Mouse (Mus musculus) limb, embryonic 14.5 days (tissue): ENCODE data around the gene Pigz. TPM values are rescaled to one million over a fixed set of nuclear protein-coding genes. Genes with fewer than 3 reads are reported as not detected.
A peak's percentile ranks its signal among the peaks of the same experiment; 100 is the strongest.

Experiments
- ATAC-seq: fragments of 200-750 bp; cut with Nextera tagmentation; 2 replicates; pipeline ENCODE4 v1.8.0; 2017; ENCODE audit warnings: low read depth, moderate number of reproducible peaks, moderate TSS enrichment; ENCODE audit not compliant: low FRiP score
- DNase-seq: peaks from one replicate; pipeline ENCODE4 v3.0.0-alpha.2; 2015; ENCODE audit warnings: low spot score
- H3K27ac ChIP-seq: fragments of 300-500 bp; sonication (generic); replicated peaks from 2 replicates; pipeline ENCODE4 v1.5.1; 2014; ENCODE audit warnings: low read depth, mild to moderate bottlenecking, low read length, moderate library complexity, mixed read lengths
- H3K27me3 ChIP-seq: fragments of 300-500 bp; sonication (generic); 2 replicates; pipeline ENCODE4 v1.6.1; 2014; ENCODE audit warnings: low read length, mixed read lengths; ENCODE audit not compliant: control insufficient read depth, insufficient read depth
- H3K36me3 ChIP-seq: fragments of 300-500 bp; sonication (generic); 2 replicates; pipeline ENCODE4 v1.6.1; 2014; ENCODE audit warnings: mild to moderate bottlenecking, low read length, moderate library complexity, mixed read lengths; ENCODE audit not compliant: control insufficient read depth, insufficient read depth
- H3K4me1 ChIP-seq: fragments of 300-500 bp; sonication (generic); 2 replicates; pipeline ENCODE4 v1.6.1; 2014; ENCODE audit warnings: antibody characterized with exemption, low read length, mixed read lengths; ENCODE audit not compliant: control insufficient read depth, insufficient read depth
- H3K4me2 ChIP-seq: fragments of 300-500 bp; sonication (generic); replicated peaks from 2 replicates; pipeline ENCODE4 v1.6.1; 2014; ENCODE audit warnings: low read depth, mild to moderate bottlenecking, low read length, moderate library complexity; ENCODE audit not compliant: severe bottlenecking
- H3K4me3 ChIP-seq: fragments of 300-500 bp; sonication (generic); replicated peaks from 2 replicates; pipeline ENCODE4 v1.5.1; 2014; ENCODE audit warnings: low read length
- H3K9ac ChIP-seq: fragments of 300-500 bp; sonication (generic); 2 replicates; pipeline ENCODE4 v1.6.1; 2014; ENCODE audit warnings: mild to moderate bottlenecking, low read depth, low read length, moderate library complexity; ENCODE audit not compliant: severe bottlenecking
- H3K9me3 ChIP-seq: fragments of 300-500 bp; sonication (generic); 2 replicates; pipeline ENCODE4 v1.6.1; 2016; ENCODE audit warnings: low read length; ENCODE audit not compliant: control insufficient read depth
- POLR2A ChIP-seq: fragments of 200-500 bp; IDR thresholded peaks from 2 replicates; pipeline ENCODE4 v1.8.0; 2012; ENCODE audit warnings: inconsistent platforms, mild to moderate bottlenecking, moderate library complexity, borderline replicate concordance; ENCODE audit not compliant: insufficient read depth, insufficient read length; ENCODE audit errors: extremely low read depth
- WGBS: fragments of 180-500 bp; shearing (Covaris S2); extraction: QIAGEN DNeasy Blood & Tissue Kit; methylation state at CpG from one replicate; pipeline ENCODE4 v1.1.7; 2014; 5-methylcytosine and 5-hydroxymethylcytosine counted together
- polyA plus RNA-seq, 2 experiments: library from polyadenylated mRNA; depleted of rRNA in 1 of 2; stranded (reverse) in 1 of 2; unstranded in 1 of 2; fragments of >200 nt; fragmentation: Nextera tagmentation in 1 of 2; extraction: Ambion mirVana in 1 of 2; gene quantifications; 2 replicates each; pipeline versions ENCODE4 v1.2.1 to v1.2.3; 2012 to 2014

Gene Pigz
- polyA plus RNA-seq, 2 experiments, result 0.32 to 0.35 TPM

DNA sequence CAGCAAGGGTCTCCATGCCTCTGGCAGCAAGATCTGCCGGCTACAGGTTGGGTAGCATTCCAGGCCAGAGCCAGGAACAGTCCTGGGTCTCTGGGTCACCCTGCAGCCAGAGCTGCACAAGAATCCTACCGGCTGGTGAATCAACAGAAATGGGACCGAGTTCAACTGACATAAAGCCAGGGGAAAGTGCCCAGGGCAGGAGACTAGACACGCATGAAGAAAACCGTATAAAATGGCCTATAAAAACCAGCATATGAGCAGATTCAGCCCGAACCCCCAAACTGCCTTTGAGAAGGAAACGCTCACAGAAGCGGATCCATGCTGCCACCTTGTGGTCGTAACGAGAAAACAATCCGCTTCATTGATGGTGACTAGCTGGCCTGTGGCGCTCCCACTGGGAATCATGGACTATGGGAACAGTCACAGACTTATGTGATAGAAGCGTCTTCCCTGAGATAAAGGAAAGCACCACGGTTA, 15.4 kb upstream of the Pigz start:
- no peak for TF ChIP-seq POLR2A
- 3% methylated on average over 14 of the region's 14 CpGs for WGBS
- Histone ChIP-seq H3K4me2 (peak overlapping the region; percentile 41), H3K9me3 (no peaks in the 10 kb centered on the region), H3K9ac (0 out of 2 replicates have a peak overlapping the region, but pooled peaks have one; percentile 34), H3K4me1 (peaks cover 5% of the 10 kb centered on the region; the same call in 1 of the 2 replicates), H3K36me3 (no peaks in the 10 kb centered on the region), H3K27ac (no peak overlapping the region), H3K4me3 (peak overlapping the region; percentile 8; the same call in 1 of the 2 replicates), H3K27me3 (no peaks in the 10 kb centered on the region)
- peak; percentile 90 for DNase-seq
- peak; percentile 74; the same call in 1 of the 2 replicates for ATAC-seq

DNA sequence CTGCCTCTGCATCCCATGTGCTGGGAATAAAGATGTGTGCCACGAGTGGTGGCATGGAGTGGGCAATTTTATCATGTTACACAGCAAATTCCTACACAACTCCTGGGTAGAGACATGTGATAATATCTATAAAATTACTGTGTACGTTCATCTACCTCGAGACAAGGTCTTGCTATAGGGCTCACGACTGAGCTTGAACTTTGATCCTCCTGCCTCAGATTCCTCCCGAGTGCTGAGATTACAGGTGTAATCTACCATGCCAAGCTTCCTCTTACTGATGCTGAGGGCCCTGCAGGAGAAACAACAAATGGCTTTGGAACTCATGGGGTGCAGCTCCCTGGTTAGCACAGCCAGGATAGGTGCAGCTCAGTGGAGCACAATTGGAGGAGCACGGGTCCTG, 9.3 kb upstream of the Pigz start:
- no peaks in the 10 kb centered on the region for H3K9me3 ChIP-seq
- DNase-seq, result no peak
- no peak for ATAC-seq
- H3K4me2 ChIP-seq, result no peak overlapping the region
- no peaks in the 10 kb centered on the region for H3K36me3 ChIP-seq
- no peak for TF ChIP-seq POLR2A
- no peak overlapping the region for H3K4me3 ChIP-seq
- no peaks in the 10 kb centered on the region for H3K4me1 ChIP-seq
- WGBS, result 83% methylated on average over 6 of the region's 6 CpGs
- no peaks in the 10 kb centered on the region for H3K27me3 ChIP-seq
- H3K9ac ChIP-seq, result no peak overlapping the region
- no peak overlapping the region for H3K27ac ChIP-seq

DNA sequence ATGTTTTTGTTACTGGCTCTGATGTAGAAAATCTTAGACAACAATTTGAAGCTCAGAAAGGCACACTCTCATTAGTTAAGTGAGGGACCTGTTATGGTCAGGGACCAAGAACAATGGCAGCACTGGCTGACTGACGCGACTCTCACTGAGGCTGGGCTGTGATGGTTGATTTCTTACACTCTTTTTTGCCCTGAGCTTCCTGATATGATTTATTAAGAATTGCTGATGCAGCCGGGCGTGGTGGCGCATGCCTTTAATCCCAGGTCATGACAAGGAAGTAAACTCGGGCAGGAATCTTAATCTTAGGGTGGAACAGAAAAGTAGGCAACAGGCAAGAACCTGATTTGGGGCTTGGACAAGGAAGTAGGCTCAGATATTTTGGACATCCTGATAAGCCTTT, 7.6 kb upstream of the Pigz start:
- no peak overlapping the region for H3K4me2 ChIP-seq
- H3K36me3 ChIP-seq, result no peaks in the 10 kb centered on the region
- no peak for DNase-seq
- TF ChIP-seq POLR2A, result no peak
- H3K4me1 ChIP-seq, result no peaks in the 10 kb centered on the region
- H3K4me3 ChIP-seq, result no peak overlapping the region
- no peak overlapping the region for H3K9ac ChIP-seq
- no peak overlapping the region for H3K27ac ChIP-seq
- H3K27me3 ChIP-seq, result no peaks in the 10 kb centered on the region
- 83% methylated on average over 6 of the region's 6 CpGs for WGBS
- no peaks in the 10 kb centered on the region for H3K9me3 ChIP-seq
- no peak for ATAC-seq

DNA sequence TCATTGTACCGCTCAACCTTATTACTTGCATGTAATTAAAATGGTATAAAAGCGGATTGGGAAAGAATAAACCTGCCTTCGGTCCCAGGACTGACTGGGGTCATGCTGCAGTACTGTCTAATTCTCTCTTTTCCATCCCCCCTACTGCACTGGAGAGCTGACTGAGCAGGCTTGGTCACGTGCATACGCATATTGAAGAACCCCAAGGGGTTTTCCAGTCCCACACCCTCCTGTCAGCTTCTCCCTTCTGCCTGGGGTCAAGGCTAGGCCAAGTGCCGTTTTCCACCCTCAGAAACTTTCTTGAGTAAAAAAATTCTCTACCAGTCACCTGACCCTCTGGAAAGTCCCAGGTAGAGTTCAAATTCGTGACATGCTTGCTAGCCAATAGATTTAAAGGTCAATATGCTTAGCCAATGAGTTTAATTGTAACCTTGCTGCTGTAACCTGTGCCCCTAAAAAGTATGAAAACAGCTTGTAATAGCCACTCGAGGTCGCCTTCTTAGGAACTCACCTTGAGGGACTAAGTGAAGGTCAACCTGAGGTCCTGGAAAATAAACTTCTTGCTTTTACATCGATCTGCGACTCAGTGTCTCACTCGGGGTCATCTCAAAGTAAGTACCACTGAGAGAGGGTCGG, 7.0 kb upstream of the Pigz start:
- Histone ChIP-seq H3K9me3 (no peaks in the 10 kb centered on the region), H3K4me3 (no peak overlapping the region), H3K36me3 (no peaks in the 10 kb centered on the region), H3K4me1 (no peaks in the 10 kb centered on the region), H3K27me3 (no peaks in the 10 kb centered on the region), H3K4me2 (no peak overlapping the region), H3K9ac (no peak overlapping the region), H3K27ac (no peak overlapping the region)
- ATAC-seq (no peak), DNase-seq (no peak)
- 76% methylated on average over 13 of the region's 13 CpGs for WGBS
- TF ChIP-seq POLR2A, result no peak

DNA sequence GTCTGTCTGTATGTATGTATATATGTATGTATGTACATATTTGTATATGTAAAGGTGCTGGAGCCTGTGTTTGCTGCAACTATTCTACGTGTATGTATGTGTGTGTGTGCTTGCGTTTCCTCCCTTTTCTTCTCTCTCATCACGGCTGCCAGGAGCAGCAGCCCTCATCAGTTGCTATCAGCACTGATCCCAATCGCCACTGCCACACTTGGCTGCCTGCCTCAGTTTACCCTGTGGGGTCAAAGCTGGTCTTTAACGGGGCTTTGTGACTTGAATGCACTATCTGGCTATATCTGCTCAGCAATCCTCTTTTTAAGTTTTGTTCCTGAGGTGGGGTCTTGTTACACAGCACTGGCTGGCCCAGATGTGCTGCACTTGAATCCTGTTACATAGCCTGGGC, 6.2 kb upstream of the Pigz start:
- Histone ChIP-seq H3K9me3 (no peaks in the 10 kb centered on the region), H3K4me1 (no peaks in the 10 kb centered on the region), H3K4me3 (no peak overlapping the region), H3K27me3 (no peaks in the 10 kb centered on the region), H3K27ac (no peak overlapping the region), H3K4me2 (no peak overlapping the region), H3K36me3 (no peaks in the 10 kb centered on the region), H3K9ac (no peak overlapping the region)
- ATAC-seq, result no peak
- no peak for TF ChIP-seq POLR2A
- no peak for DNase-seq
- WGBS, result 89% methylated on average over 5 of the region's 5 CpGs

DNA sequence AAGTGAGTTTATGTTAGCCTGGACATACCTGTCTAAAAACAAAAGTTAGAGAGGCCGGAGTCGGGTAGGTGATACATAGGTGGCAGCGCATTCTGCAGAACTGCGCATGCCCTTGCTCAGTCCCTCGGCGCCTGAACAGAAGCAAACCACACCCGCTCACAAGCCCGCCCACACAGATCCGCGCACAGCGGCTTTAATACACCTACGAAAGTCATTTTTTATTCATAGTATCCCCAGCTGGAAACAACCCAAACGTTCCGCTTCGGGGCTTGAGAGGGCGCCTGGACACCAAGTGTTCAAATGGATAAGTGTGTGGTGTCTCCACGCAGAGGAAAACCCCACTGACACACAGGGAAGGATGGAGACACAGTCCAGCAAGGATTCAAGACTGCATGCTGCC, 2.3 kb upstream of the Pigz start:
- ATAC-seq (no peak), DNase-seq (no peak)
- Histone ChIP-seq H3K4me3 (no peak overlapping the region), H3K4me1 (peaks cover 10% of the 10 kb centered on the region), H3K36me3 (no peaks in the 10 kb centered on the region), H3K4me2 (no peak overlapping the region; the same call in 1 of the 2 replicates), H3K27me3 (peaks cover 34% of the 10 kb centered on the region), H3K9me3 (no peaks in the 10 kb centered on the region), H3K9ac (no peak overlapping the region), H3K27ac (no peak overlapping the region)
- WGBS, result 65% methylated on average over 17 of the region's 17 CpGs
- TF ChIP-seq POLR2A, result no peak
